Mouse (Mus musculus) limb, embryonic 13.5 days (tissue): Measurements from ENCODE around the gene Lats1. TPM values are rescaled to one million over a fixed set of nuclear protein-coding genes. Genes with fewer than 3 reads are reported as not detected.
A peak's percentile ranks its signal among the peaks of the same experiment; 100 is the strongest.

ENCODE experiments used
- ATAC-seq: fragments of 200-750 bp; cut with Nextera tagmentation; 2 replicates; pipeline ENCODE4 v1.8.0; 2017; ENCODE audit warnings: low read depth, moderate number of reproducible peaks, moderate TSS enrichment; ENCODE audit not compliant: low FRiP score
- H3K27ac ChIP-seq: fragments of 300-500 bp; sonication (generic); 2 replicates; pipeline ENCODE4 v1.5.1; 2015; ENCODE audit warnings: inconsistent platforms, mild to moderate bottlenecking, moderate library complexity
- H3K27me3 ChIP-seq: fragments of 300-500 bp; sonication (generic); 2 replicates; pipeline ENCODE4 v1.6.1; 2015; ENCODE audit warnings: mild to moderate bottlenecking, inconsistent platforms
- H3K36me3 ChIP-seq: fragments of 300-500 bp; sonication (generic); 2 replicates; pipeline ENCODE4 v1.6.1; 2015; ENCODE audit warnings: inconsistent platforms, mild to moderate bottlenecking, moderate library complexity
- H3K4me1 ChIP-seq: fragments of 300-500 bp; sonication (generic); 2 replicates; pipeline ENCODE4 v1.6.1; 2015; ENCODE audit warnings: inconsistent platforms
- H3K4me2 ChIP-seq: fragments of 300-500 bp; sonication (generic); replicated peaks from 2 replicates; pipeline ENCODE4 v1.6.1; 2015; ENCODE audit warnings: inconsistent platforms, mild to moderate bottlenecking, moderate library complexity
- H3K4me3 ChIP-seq: fragments of 300-500 bp; sonication (generic); 2 replicates; pipeline ENCODE4 v1.5.1; 2015; ENCODE audit warnings: moderate library complexity, mild to moderate bottlenecking, inconsistent platforms
- H3K9ac ChIP-seq: fragments of 300-500 bp; sonication (generic); 2 replicates; pipeline ENCODE4 v1.6.1; 2015; ENCODE audit warnings: mild to moderate bottlenecking, inconsistent platforms
- H3K9me3 ChIP-seq: fragments of 300-500 bp; sonication (generic); 2 replicates; pipeline ENCODE4 v1.6.1; 2016; ENCODE audit warnings: inconsistent platforms
- WGBS: fragments of 180-500 bp; shearing (Covaris S2); methylation state at CpG from one replicate; pipeline ENCODE4 v1.1.7; 2015; 5-methylcytosine and 5-hydroxymethylcytosine counted together
- polyA plus RNA-seq: library from polyadenylated mRNA; unstranded; fragments of >200 nt; fragmentation: Nextera tagmentation; extraction: Ambion mirVana; gene quantifications from 2 replicates; pipeline ENCODE4 v1.2.1, GENCODE M21; 2015

The Lats1 gene
- polyA plus RNA-seq, 1 experiment from 2014 or later, result 7.6 TPM

GRCm38 (mm10) chr10:7681343-7682025 is 470 bp downstream of the Lats1 start:
- H3K4me2 ChIP-seq, result peak overlapping the region; percentile 81
- peaks cover 32% of the 10 kb centered on the region for H3K36me3 ChIP-seq
- ATAC-seq, result peak; percentile 84
- no peaks in the 10 kb centered on the region for H3K9me3 ChIP-seq
- WGBS, result under 1% methylated on average over 57 of the region's 64 CpGs
- peak overlapping the region; percentile 98 for H3K27ac ChIP-seq
- H3K9ac ChIP-seq, result peak overlapping the region; percentile 98
- H3K4me1 ChIP-seq, result peaks cover 36% of the 10 kb centered on the region
- no peaks in the 10 kb centered on the region for H3K27me3 ChIP-seq
- peak overlapping the region; percentile 97 for H3K4me3 ChIP-seq

GRCm38 (mm10) chr10:7682249-7682648 is 1.2 kb downstream of the Lats1 start:
- WGBS, result 61% methylated on average over 3 of the region's 3 CpGs
- Histone ChIP-seq H3K9me3 (no peaks in the 10 kb centered on the region), H3K4me2 (peak overlapping the region; percentile 81), H3K27ac (no peak overlapping the region), H3K4me1 (peaks cover 36% of the 10 kb centered on the region), H3K9ac (peak overlapping the region; percentile 98), H3K36me3 (peaks cover 30% of the 10 kb centered on the region), H3K27me3 (no peaks in the 10 kb centered on the region), H3K4me3 (peak overlapping the region; percentile 97)
- no peak for ATAC-seq

- H3K27ac ChIP-seq, result no peak overlapping the region
- ATAC-seq, result no peak
- no peak overlapping the region for H3K4me3 ChIP-seq
- no peak overlapping the region for H3K4me2 ChIP-seq
- H3K4me1 ChIP-seq, result peaks cover 16% of the 10 kb centered on the region
- H3K9ac ChIP-seq, result no peak overlapping the region
- no peaks in the 10 kb centered on the region for H3K9me3 ChIP-seq
- H3K27me3 ChIP-seq, result no peaks in the 10 kb centered on the region
- H3K36me3 ChIP-seq, result peaks cover 18% of the 10 kb centered on the region
- WGBS, result 93% methylated on average over 6 of the region's 6 CpGs
Measured at GRCm38 (mm10) chr10:7686902-7687301, 5.9 kb downstream of the Lats1 start.

GRCm38 (mm10) chr10:7695286-7695685 is 14.3 kb downstream of the Lats1 start:
- Histone ChIP-seq H3K4me1 (no peaks in the 10 kb centered on the region), H3K9me3 (no peaks in the 10 kb centered on the region), H3K27ac (no peak overlapping the region), H3K4me3 (no peak overlapping the region), H3K36me3 (peaks cover 83% of the 10 kb centered on the region), H3K4me2 (no peak overlapping the region), H3K9ac (no peak overlapping the region), H3K27me3 (no peaks in the 10 kb centered on the region)
- ATAC-seq, result no peak

- no peaks in the 10 kb centered on the region for H3K27me3 ChIP-seq
- H3K36me3 ChIP-seq, result peaks cover 89% of the 10 kb centered on the region
- 88% methylated on average over 3 of the region's 3 CpGs for WGBS
- no peak overlapping the region for H3K9ac ChIP-seq
- H3K4me1 ChIP-seq, result no peaks in the 10 kb centered on the region
- no peak overlapping the region for H3K27ac ChIP-seq
- ATAC-seq, result no peak
- no peak overlapping the region for H3K4me2 ChIP-seq
- H3K4me3 ChIP-seq, result no peak overlapping the region
- no peaks in the 10 kb centered on the region for H3K9me3 ChIP-seq
Measured at GRCm38 (mm10) chr10:7700120-7700519, 19.1 kb downstream of the Lats1 start.

- Histone ChIP-seq H3K4me2 (no peak overlapping the region), H3K27me3 (no peaks in the 10 kb centered on the region), H3K9ac (no peak overlapping the region), H3K4me1 (no peaks in the 10 kb centered on the region), H3K4me3 (no peak overlapping the region), H3K36me3 (peaks cover 87% of the 10 kb centered on the region), H3K27ac (no peak overlapping the region), H3K9me3 (no peaks in the 10 kb centered on the region)
- ATAC-seq, result no peak
- WGBS, result 94% methylated on average over 6 of the region's 6 CpGs
Measured at GRCm38 (mm10) chr10:7702586-7702985, 21.6 kb downstream of the Lats1 start.

- no peak overlapping the region for H3K9ac ChIP-seq
- H3K9me3 ChIP-seq, result no peaks in the 10 kb centered on the region
- H3K27ac ChIP-seq, result no peak overlapping the region
- H3K27me3 ChIP-seq, result no peaks in the 10 kb centered on the region
- H3K4me2 ChIP-seq, result no peak overlapping the region
- peaks cover 75% of the 10 kb centered on the region for H3K36me3 ChIP-seq
- no peaks in the 10 kb centered on the region for H3K4me1 ChIP-seq
- 90% methylated on average over 5 of the region's 5 CpGs for WGBS
- H3K4me3 ChIP-seq, result no peak overlapping the region
- no peak for ATAC-seq
Measured at GRCm38 (mm10) chr10:7710121-7710520, 29.1 kb downstream of the Lats1 start.

GRCm38 (mm10) chr10:7712506-7712905 is 31.5 kb downstream of the Lats1 start:
- Histone ChIP-seq H3K4me2 (no peak overlapping the region), H3K9me3 (no peaks in the 10 kb centered on the region), H3K9ac (no peak overlapping the region), H3K4me3 (no peak overlapping the region), H3K27ac (no peak overlapping the region), H3K27me3 (no peaks in the 10 kb centered on the region), H3K4me1 (no peaks in the 10 kb centered on the region), H3K36me3 (peaks cover 64% of the 10 kb centered on the region)
- no peak for ATAC-seq
- WGBS, result 94% methylated on average over 13 of the region's 13 CpGs

GRCm38 (mm10) chr10:7715056-7715455 is 34.0 kb downstream of the Lats1 start:
- WGBS, result 68% methylated on average over 7 of the region's 7 CpGs
- no peak overlapping the region for H3K9ac ChIP-seq
- no peak overlapping the region for H3K4me3 ChIP-seq
- H3K9me3 ChIP-seq, result no peaks in the 10 kb centered on the region
- peaks cover 43% of the 10 kb centered on the region for H3K36me3 ChIP-seq
- no peaks in the 10 kb centered on the region for H3K27me3 ChIP-seq
- H3K27ac ChIP-seq, result no peak overlapping the region
- H3K4me1 ChIP-seq, result no peaks in the 10 kb centered on the region
- no peak for ATAC-seq
- no peak overlapping the region for H3K4me2 ChIP-seq

- no peaks in the 10 kb centered on the region for H3K36me3 ChIP-seq
- peak within 1 kb of the TSS; percentile 76; the same call in 1 of the 2 replicates for H3K27ac ChIP-seq
- H3K4me1 ChIP-seq, result peaks cover 7% of the 10 kb centered on the region
- no peaks in the 10 kb centered on the region for H3K9me3 ChIP-seq
- peak within 1 kb of the TSS; percentile 81 for H3K4me3 ChIP-seq
- H3K27me3 ChIP-seq, result no peaks in the 10 kb centered on the region
- H3K9ac ChIP-seq, result peak within 1 kb of the TSS; percentile 86
- ATAC-seq, result peak; percentile 99
- peak within 1 kb of the TSS; percentile 84 for H3K4me2 ChIP-seq
- WGBS, result 0% methylated on average over 44 of the region's 49 CpGs
Measured at GRCm38 (mm10) chr10:7725751-7726500, 44.9 kb downstream of the Lats1 start, which contains the start of gene Katna1. TSS of gene Katna1 (plus strand) at chr10:7726000.

GRCm38 (mm10) chr10:7726501-7726812 is 45.4 kb downstream of the Lats1 start:
- 3% methylated on average over 8 of the region's 8 CpGs for WGBS
- peak overlapping the region; percentile 76; the same call in 1 of the 2 replicates for H3K27ac ChIP-seq
- H3K9me3 ChIP-seq, result no peaks in the 10 kb centered on the region
- H3K27me3 ChIP-seq, result no peaks in the 10 kb centered on the region
- peaks cover 7% of the 10 kb centered on the region for H3K4me1 ChIP-seq
- H3K9ac ChIP-seq, result peak overlapping the region; percentile 86
- H3K4me3 ChIP-seq, result peak overlapping the region; percentile 81
- peak overlapping the region; percentile 84 for H3K4me2 ChIP-seq
- no peaks in the 10 kb centered on the region for H3K36me3 ChIP-seq
- no peak for ATAC-seq

GRCm38 (mm10) chr10:7727011-7727410 is 46.0 kb downstream of the Lats1 start:
- WGBS, result 14% methylated on average over 3 of the region's 3 CpGs
- Histone ChIP-seq H3K9me3 (no peaks in the 10 kb centered on the region), H3K36me3 (no peaks in the 10 kb centered on the region), H3K9ac (peak overlapping the region; percentile 86), H3K27me3 (no peaks in the 10 kb centered on the region), H3K4me3 (peak overlapping the region; percentile 81), H3K4me1 (peaks cover 7% of the 10 kb centered on the region), H3K27ac (no peak overlapping the region), H3K4me2 (peak overlapping the region; percentile 84)
- ATAC-seq, result no peak
